Mouse (Mus musculus) kidney, embryonic 14.5 days (tissue): ENCODE measurements at regions not wholly inside any gene's neighbourhood (a gene's known extent, or its start where the extent isn't known, plus 50 kb on each side); places are given as distances from the start of the nearest gene placed in this dataset.

Source experiments
- ATAC-seq: fragments of 200-750 bp; cut with Nextera tagmentation; 2 replicates; pipeline ENCODE4 v1.8.0; 2017; ENCODE audit warnings: moderate number of reproducible peaks, mild to moderate bottlenecking, moderate TSS enrichment, moderate library complexity; ENCODE audit not compliant: low FRiP score, low TSS enrichment
- H3K27ac ChIP-seq: fragments of 300-500 bp; sonication (generic); 2 replicates; pipeline ENCODE4 v1.5.1; 2014; ENCODE audit warnings: low read depth, mild to moderate bottlenecking, low read length, moderate library complexity, mixed read lengths
- H3K27me3 ChIP-seq: fragments of 300-500 bp; sonication (generic); 2 replicates; pipeline ENCODE4 v1.6.1; 2014; ENCODE audit warnings: mild to moderate bottlenecking, low read length; ENCODE audit not compliant: control insufficient read depth, insufficient read depth
- H3K36me3 ChIP-seq: fragments of 300-500 bp; sonication (generic); 2 replicates; pipeline ENCODE4 v1.6.1; 2014; ENCODE audit warnings: low read length, mixed read lengths; ENCODE audit not compliant: control insufficient read depth, insufficient read depth
- H3K4me1 ChIP-seq: fragments of 300-500 bp; sonication (generic); 2 replicates; pipeline ENCODE4 v1.6.1; 2014; ENCODE audit warnings: low read length, mixed read lengths; ENCODE audit not compliant: control insufficient read depth, insufficient read depth
- H3K4me2 ChIP-seq: fragments of 300-500 bp; sonication (generic); replicated peaks from 2 replicates; pipeline ENCODE4 v1.6.1; 2014; ENCODE audit warnings: low read depth, mild to moderate bottlenecking, low read length
- H3K4me3 ChIP-seq: fragments of 300-500 bp; sonication (generic); 2 replicates; pipeline ENCODE4 v1.5.1; 2014; ENCODE audit warnings: mild to moderate bottlenecking, low read length
- H3K9ac ChIP-seq: fragments of 300-500 bp; sonication (generic); 2 replicates; pipeline ENCODE4 v1.6.1; 2014; ENCODE audit warnings: low read depth, mild to moderate bottlenecking, low read length, moderate library complexity
- H3K9me3 ChIP-seq: fragments of 300-500 bp; sonication (generic); 2 replicates; pipeline ENCODE4 v1.6.1; 2016; ENCODE audit warnings: low read length; ENCODE audit not compliant: control insufficient read depth
- WGBS: fragments of 180-500 bp; shearing (Covaris S2); extraction: QIAGEN DNeasy Blood & Tissue Kit; methylation state at CpG from one replicate; pipeline ENCODE4 v1.1.7; 2014; 5-methylcytosine and 5-hydroxymethylcytosine counted together

GRCm38 (mm10) chr1:119364901-119365300 is 57.1 kb downstream of the Inhbb start:
- no peak for ATAC-seq
- H3K36me3 ChIP-seq, result no peaks in the 10 kb centered on the region
- no peak overlapping the region for H3K4me2 ChIP-seq
- no peaks in the 10 kb centered on the region for H3K27me3 ChIP-seq
- H3K4me3 ChIP-seq, result no peak overlapping the region
- H3K4me1 ChIP-seq, result no peaks in the 10 kb centered on the region
- H3K9me3 ChIP-seq, result no peaks in the 10 kb centered on the region; the same call in 1 of the 2 replicates
- no peak overlapping the region for H3K9ac ChIP-seq
- no peak overlapping the region for H3K27ac ChIP-seq

GRCm38 (mm10) chr1:119358096-119358495 is 64.0 kb downstream of the Inhbb start:
- Histone ChIP-seq H3K36me3 (no peaks in the 10 kb centered on the region), H3K9me3 (no peaks in the 10 kb centered on the region; the same call in 1 of the 2 replicates), H3K4me1 (no peaks in the 10 kb centered on the region), H3K27me3 (no peaks in the 10 kb centered on the region), H3K4me2 (no peak overlapping the region), H3K4me3 (no peak overlapping the region), H3K27ac (no peak overlapping the region), H3K9ac (no peak overlapping the region)
- WGBS, result 84% methylated on average over 1 of the region's 1 CpGs
- no peak for ATAC-seq

GRCm38 (mm10) chr1:119356916-119357315 is 65.1 kb downstream of the Inhbb start:
- Histone ChIP-seq H3K27ac (no peak overlapping the region), H3K27me3 (no peaks in the 10 kb centered on the region), H3K9me3 (no peaks in the 10 kb centered on the region; the same call in 1 of the 2 replicates), H3K4me2 (no peak overlapping the region), H3K36me3 (no peaks in the 10 kb centered on the region), H3K9ac (no peak overlapping the region), H3K4me3 (no peak overlapping the region), H3K4me1 (no peaks in the 10 kb centered on the region)
- whole genome bisulfite sequencing, result 77% methylated on average over 1 of the region's 1 CpGs
- no peak for ATAC-seq

- H3K27me3 ChIP-seq, result no peaks in the 10 kb centered on the region
- ATAC-seq, result no peak
- H3K4me1 ChIP-seq, result no peaks in the 10 kb centered on the region
- no peaks in the 10 kb centered on the region for H3K36me3 ChIP-seq
- 87% methylated on average over 5 of the region's 5 CpGs for WGBS
- no peaks in the 10 kb centered on the region for H3K9me3 ChIP-seq
- H3K9ac ChIP-seq, result no peak overlapping the region
- H3K4me3 ChIP-seq, result no peak overlapping the region
- no peak overlapping the region for H3K4me2 ChIP-seq
- no peak overlapping the region for H3K27ac ChIP-seq
Observed at GRCm38 (mm10) chr1:119355456-119355855, 66.6 kb downstream of the Inhbb start.

GRCm38 (mm10) chr1:119351567-119351966 is 70.5 kb downstream of the Inhbb start:
- Histone ChIP-seq H3K27me3 (no peaks in the 10 kb centered on the region; the same call in 1 of the 2 replicates), H3K9ac (no peak overlapping the region), H3K4me1 (no peaks in the 10 kb centered on the region), H3K4me3 (no peak overlapping the region), H3K4me2 (no peak overlapping the region), H3K27ac (no peak overlapping the region), H3K36me3 (no peaks in the 10 kb centered on the region), H3K9me3 (no peaks in the 10 kb centered on the region)
- WGBS, result 92% methylated on average over 8 of the region's 8 CpGs
- ATAC-seq, result no peak

DNA sequence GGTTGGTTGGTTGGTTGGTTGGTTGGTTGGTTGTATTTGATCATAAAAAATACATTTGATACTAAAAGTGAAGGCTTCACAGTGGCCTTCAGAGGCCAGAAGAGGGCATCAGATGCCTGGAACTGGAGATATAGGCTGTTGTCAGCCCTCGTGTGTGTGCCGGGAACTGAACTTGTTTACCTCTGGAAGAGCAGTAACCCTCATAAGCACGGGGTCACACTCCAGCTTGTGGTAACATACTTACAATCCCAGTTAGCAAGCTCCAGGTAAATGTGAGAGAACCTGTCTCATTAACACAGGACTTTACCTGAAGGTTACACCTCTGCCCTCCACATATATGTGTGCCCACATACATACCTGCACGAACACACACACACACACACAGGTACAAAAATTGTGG is 71.2 kb downstream of the Inhbb start:
- no peaks in the 10 kb centered on the region; the same call in 1 of the 2 replicates for H3K27me3 ChIP-seq
- no peaks in the 10 kb centered on the region for H3K36me3 ChIP-seq
- H3K9me3 ChIP-seq, result no peaks in the 10 kb centered on the region
- no peak overlapping the region for H3K27ac ChIP-seq
- H3K4me2 ChIP-seq, result no peak overlapping the region
- H3K4me1 ChIP-seq, result no peaks in the 10 kb centered on the region
- H3K4me3 ChIP-seq, result no peak overlapping the region
- H3K9ac ChIP-seq, result no peak overlapping the region
- WGBS, result 92% methylated on average over 4 of the region's 4 CpGs
- no peak for ATAC-seq

DNA sequence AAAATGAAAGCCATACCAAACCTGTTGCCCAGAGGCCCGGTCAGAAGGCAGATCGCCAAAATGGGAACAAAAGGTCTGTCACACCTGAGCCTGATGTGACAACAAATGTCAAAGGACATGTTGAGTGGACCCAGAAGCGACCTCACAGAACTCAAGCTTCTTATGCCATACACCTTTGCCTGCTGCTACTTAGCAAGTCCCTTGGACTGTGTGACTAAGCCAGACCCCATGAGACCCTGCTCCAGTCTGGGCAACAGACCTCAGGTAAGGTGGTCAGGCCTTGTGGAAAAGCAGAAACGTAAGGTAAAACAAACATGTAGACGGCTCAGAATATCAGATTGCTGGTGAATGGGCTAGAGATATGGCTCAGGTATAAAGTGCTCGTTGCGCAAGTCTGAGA is 71.8 kb downstream of the Inhbb start:
- Histone ChIP-seq H3K4me1 (no peaks in the 10 kb centered on the region), H3K27me3 (no peaks in the 10 kb centered on the region; the same call in 1 of the 2 replicates), H3K4me3 (no peak overlapping the region), H3K36me3 (no peaks in the 10 kb centered on the region), H3K27ac (no peak overlapping the region), H3K9me3 (no peaks in the 10 kb centered on the region), H3K4me2 (no peak overlapping the region), H3K9ac (no peak overlapping the region)
- WGBS, result 89% methylated on average over 7 of the region's 7 CpGs
- no peak for ATAC-seq

DNA sequence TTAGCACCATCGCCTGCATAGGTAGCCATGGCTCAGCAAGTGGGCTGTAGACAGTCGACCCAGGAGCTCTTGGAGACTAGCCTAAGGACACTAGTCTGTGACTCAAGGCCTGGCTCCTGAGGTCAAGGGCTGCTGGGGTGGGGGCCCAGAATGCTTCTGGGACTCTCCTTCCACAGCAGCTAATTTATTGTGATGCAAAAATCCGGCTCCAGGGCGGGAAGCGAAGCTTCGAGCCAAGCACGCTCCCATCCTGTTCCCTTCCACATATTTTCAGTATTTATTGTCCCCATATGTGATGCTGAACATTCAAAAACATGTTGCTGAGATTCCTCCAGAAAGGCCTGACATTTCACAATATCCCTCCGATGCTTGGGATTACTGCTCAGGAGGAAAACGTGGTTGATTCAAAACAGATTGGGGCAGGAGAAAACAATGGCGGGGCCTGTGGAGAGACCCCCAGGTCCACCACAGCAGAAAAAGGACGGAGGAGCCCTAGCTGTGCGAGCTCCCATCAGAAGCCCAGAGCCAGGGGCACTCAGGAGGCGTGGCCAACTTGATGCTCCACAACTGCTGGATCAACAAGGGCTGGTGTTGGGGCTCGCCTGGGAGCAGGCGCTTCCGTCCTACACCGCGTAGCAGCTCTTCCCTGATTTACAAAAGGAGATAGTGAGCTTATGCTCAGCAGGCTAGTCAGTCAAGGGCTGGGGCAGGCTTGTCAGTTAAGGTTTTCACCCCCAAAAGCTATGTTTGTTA is 73.4 kb downstream of the Inhbb start:
- Histone ChIP-seq H3K27ac (no peak overlapping the region; the same call in 1 of the 2 replicates), H3K4me2 (no peak overlapping the region), H3K9me3 (no peaks in the 10 kb centered on the region), H3K27me3 (no peaks in the 10 kb centered on the region; the same call in 1 of the 2 replicates), H3K4me3 (no peak overlapping the region), H3K4me1 (no peaks in the 10 kb centered on the region), H3K36me3 (no peaks in the 10 kb centered on the region), H3K9ac (no peak overlapping the region)
- ATAC-seq, result peak; percentile 50; the same call in 1 of the 2 replicates
- 35% methylated on average over 18 of the region's 18 CpGs for WGBS

- Histone ChIP-seq H3K27me3 (no peaks in the 10 kb centered on the region; the same call in 1 of the 2 replicates), H3K4me1 (no peaks in the 10 kb centered on the region), H3K9me3 (no peaks in the 10 kb centered on the region), H3K4me2 (no peak overlapping the region), H3K27ac (no peak overlapping the region), H3K4me3 (no peak overlapping the region), H3K9ac (no peak overlapping the region), H3K36me3 (no peaks in the 10 kb centered on the region)
- no peak for ATAC-seq
- 91% methylated on average over 1 of the region's 1 CpGs for WGBS
Observed at GRCm38 (mm10) chr1:119347749-119348148, 74.3 kb downstream of the Inhbb start.
